Mouse (Mus musculus) retina, embryonic 14.5 days (tissue): Measurements from ENCODE around the gene Ptma.
A peak's percentile ranks its signal among the peaks of the same experiment; 100 is the strongest.
"Not testable (repeated sequence)": the region's sequence is repeated elsewhere in the genome, so short reads cannot be mapped to it uniquely, and the experiment has no call there.

Source experiments
- DNase-seq: peaks from one replicate; pipeline ENCODE4 v3.0.0-alpha.2; 2015; ENCODE audit warnings: low spot score

The Ptma gene

DNA sequence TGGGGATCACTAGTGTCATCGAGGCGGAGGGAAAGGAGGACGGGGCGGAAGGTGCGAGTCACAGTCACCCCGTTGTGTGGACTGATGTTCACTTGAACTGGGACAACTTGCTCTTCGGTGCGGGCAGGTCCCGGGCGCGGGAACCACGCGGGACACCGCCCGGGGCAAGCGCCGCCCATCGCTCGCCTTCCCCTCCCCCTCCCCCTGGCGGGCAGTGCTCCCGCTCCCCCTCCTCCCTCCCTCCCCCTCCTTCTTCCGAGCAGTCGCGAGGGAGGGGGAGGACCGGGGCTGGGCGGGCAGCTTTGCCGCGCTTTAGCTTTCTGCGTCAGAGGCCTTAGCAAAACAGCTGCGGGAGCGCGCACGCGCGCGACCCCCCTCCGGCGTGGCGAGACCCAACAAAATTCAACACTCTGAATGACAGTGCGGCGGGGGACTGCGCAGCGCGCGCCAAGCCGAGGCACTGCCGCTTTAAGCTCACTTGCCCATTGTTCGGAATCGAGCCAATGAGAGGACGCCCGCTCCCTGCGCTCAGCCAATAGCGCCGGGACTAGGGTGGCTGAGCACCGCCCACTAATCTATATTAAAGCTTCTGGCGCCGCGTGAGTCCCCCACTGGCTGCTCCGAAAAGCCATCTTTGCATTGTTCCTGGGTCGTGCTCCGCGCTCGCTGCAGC is at the start of gene Ptma:
TSS of gene Ptma (plus strand) at position 611 of the 673 bp plus-strand sequence.
- peak; percentile 100 for DNase-seq

DNA sequence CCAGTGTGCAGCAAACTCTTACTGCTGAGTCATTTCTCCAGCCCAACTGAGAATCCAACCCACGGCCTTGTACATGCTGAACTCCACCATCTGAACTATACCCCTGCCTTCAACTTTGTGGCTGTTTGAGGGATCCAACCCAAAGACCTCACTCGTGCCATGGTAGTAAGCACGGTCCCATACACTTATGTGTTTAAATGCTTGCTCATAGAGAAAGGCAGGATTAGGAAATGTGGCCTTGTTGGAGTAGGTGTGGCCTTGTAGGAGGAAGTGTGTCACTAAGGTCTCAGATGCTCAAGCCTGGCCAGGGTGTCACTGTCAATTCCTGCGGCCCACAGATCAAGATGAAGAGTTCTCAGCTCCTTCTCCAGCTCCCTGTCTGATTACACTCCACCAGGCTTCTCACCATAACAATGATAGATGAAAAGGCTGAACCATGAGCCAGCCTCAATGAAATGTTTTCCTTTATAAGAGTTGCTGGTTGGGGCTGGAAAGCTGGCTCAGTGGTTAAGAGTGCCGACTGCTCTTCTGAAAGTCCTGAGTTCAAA is 48.7 kb upstream of the Ptma start:
- no peak for DNase-seq

DNA sequence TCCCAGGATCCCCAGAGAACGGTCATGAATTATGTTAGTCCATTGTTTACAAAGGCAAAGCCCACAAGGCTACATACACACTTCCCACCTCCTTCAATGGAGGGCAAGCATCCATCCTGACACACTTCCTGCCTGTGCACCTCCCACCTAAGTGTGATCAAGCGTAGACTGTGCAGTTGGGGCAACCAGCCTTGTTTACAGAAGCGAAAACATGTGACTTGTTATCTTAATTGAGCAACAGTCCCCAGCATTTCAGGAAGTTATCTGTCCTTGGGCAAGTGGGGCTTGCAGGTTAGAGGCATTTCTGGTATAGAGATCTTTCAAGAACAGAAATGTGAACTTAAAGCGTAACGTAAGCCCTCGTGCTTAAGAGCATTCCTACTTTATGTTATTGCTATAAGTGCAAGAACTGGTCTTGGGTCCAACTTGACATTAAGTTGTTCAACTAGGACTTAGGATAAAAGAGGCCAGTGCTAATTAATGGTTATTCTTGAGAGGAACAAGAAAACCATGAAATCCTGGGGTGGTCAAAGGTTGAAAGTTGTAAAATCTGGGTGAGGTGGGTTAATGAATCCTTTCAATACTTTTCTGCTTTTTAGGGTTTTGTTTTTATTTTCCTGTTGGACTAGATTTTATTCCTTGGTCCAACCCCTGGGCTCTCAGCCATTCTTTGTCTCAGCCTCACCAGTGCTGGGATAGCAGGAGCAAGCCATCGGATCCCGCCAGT is 47.3 kb upstream of the Ptma start:
- DNase-seq: no peak

DNA sequence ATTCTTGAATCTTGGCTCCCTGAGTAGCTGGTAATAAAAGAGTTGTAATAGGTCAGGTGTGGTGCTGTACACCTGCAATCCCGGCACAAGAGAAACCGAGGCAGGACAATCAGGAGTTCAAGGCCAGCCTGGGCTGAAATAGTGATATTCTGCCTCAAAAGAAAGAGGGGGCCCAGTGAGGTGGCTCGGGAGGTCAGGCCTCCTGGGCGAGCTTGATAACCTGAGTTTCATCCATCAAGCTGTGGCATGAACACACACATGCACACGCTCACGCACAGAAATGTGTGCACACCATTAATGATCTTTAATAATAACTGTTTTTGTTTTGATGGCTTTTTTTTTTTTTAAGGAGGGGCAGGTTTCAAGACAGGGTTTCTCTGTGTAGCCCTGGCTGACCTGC is 46.2 kb upstream of the Ptma start:
- no peak for DNase-seq

DNA sequence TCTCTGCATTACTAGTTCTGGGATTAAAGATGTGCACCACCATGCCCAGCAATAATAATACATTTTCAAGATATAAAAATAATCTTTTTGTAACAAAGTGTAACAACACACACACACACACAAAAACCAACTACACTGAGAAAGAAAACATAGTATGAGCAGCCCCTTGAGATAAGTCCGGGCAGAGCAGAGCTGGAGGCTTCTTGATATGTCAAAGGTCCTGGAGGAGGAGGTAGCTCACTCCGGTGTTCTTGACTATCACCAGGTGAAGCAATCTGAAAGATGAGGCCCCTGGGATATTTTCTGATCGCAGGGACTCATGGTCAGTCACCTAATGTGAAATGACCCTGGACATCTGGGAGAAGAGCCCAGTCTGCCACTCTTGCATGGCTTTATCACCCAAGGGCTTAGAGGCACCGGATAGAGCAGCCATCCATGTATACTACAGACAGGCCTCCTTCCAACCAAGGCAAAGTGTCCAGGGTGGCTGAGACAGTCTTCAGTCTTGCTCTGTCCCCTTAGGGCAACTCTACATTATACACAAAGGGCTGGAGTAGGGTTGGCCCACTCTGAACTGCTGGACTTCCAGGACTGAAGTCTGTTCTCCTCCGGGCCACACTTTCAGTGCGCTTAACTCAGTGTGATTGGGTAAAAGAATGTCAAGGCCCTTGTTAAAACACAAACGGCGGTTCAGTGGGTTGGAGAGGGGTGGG is 45.6 kb upstream of the Ptma start:
- no peak for DNase-seq

DNA sequence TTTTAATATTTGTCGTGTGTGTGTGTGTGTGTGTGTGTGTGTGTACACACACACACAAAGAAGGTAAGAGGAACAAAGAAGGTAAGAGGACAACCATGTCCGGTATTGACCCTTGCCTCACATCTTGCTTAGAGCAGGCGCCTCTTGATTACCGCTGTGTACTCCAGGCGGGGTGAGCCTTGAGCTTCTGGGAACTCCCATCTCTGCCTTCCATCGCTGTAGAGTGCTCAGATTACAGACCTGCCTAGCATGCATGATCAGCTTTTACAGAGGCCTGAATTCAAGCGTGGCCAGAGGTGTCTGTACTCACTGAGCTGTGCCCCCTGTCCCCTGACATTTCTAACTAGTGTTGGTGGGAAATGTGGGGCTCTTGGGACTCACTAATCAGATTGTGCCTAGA is 45.1 kb upstream of the Ptma start:
- no peak for DNase-seq

DNA sequence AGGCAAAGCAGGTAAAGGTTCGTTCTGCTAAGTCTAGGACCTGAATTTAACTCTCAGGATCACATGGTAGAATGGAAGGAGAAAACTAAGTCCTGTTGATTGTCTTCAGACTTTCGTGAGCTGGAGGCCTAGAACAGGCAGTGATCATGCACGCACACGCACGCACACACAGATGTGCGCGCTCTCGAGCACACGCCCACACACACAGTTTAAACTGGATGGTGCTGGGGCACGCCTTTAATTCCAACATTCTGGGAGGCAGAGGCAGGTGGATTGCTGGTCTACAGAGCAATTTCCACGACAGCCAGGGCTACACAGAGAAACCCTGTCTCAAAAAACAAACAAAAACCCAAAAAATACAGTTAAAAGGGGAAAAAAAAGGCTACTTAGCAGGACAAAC is 44.2 kb upstream of the Ptma start:
- DNase-seq: no peak

DNA sequence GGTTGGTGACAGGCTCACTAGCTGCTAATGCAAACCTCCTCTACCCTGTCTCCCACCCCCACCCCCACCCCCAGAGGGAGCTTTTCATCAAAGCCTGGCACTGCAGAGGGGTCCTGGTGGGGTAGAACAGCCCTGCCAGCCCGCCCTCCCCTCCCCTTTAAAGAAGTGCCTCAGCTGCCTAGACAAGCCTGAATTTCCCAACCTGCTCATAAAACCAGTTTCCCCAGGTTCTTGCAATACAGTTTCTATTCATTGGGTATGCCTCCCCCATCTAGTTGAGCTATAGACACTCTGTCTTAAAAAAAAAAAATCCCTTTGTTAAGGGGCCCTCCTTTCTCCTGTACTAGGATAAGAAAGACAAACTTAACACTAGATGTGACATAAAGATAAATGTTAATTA is 43.8 kb upstream of the Ptma start:
- DNase-seq: no peak

DNA sequence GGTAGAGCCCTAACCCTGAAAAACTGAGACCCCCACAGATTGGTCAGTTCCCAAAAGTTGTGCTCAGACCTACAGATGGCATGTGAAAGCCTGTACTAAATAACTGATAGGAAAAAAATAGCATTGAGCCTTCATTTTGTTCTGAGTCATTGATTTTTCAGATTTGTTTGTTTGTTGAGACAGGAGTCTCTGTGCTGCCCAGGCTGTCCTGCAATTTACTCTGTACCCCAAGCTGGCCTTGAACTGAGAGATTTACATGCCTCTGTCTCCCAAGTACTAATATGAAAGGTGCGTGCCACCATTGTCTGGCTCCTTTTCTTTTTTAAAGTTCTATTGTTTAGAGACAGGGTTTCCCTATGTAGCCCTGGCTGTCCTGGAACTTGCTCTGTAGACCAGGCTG is 41.2 kb upstream of the Ptma start:
- DNase-seq: no peak

DNA sequence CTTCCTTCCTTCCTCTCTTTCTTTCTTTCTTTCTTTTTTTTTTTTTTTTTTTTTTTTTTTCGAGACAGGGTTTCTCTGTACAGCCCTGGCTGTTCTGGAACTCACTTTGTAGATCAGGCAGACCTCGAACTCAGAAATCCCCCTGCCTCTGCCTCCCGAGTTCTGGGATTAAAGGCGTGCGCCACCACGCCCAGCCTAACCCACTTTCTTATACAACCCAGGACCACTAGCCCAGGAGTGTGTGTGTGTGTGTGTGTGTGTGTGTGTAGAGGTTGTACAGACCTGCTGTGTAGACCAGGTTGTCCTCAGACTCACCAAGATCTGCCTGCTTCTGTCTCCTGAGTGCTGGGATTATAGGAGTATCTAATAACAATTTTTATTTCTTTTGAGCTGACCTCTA is 40.7 kb upstream of the Ptma start:
- not testable (repeated sequence) for DNase-seq

DNA sequence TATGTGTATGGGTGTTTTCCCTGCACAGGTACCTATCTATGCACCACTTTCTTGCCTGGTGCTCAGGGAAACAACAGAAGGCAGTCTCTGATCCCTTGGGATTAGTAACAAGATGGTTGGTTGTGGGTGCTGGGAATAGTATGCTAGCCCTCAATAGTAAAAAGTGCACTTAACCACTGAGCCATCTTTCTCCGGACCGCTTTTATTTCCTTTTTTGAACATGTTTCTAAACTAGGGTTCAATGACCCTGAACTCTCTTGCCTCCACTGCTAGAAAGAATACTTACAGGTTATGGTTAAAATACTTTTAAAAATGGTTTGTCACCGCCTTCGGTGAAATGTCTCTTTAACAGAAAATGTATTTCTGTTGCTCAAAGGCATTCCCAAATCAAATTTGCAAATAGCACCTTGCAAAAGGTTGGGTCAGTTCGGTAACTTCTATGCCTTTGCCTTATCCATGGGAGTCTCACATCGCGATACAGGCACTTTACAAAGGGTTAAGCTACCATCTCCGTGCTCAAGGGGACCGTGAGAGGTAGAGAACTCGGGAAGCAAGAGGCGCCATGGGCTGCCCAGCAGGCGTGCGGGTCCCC is 39.7 kb upstream of the Ptma start:
- DNase-seq: no peak

DNA sequence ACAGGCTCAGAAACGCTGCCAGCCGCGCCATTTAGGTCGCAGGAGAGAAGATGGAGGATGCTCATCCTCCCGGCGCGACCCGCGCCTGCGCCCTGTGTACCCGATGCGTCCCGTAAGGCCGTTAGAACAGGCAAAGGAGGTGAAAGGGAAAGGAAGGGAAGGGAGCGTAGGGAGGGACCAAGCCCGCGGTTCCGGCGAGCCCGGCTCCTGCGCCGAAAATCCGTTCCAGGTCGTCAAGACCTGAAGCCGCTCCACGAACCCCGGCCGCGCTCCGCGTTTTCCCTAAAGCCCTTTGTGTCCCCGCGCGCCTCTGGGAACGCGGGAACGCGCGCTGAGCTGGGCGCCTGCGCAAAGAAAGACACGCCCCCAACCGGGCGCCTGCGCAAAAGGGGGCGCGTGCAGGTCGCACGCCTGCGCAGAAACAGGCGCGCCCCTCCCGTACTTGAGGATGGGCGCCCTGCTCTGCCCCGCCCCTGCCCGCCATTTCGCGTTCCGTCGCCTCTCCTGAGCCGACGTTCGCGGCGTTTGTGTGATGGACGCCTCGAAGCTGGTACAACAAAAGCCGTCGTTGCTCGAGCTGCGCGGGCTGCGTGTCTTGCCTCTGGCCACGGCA is 39.1 kb upstream of the Ptma start:
- DNase-seq: peak; percentile 100

DNA sequence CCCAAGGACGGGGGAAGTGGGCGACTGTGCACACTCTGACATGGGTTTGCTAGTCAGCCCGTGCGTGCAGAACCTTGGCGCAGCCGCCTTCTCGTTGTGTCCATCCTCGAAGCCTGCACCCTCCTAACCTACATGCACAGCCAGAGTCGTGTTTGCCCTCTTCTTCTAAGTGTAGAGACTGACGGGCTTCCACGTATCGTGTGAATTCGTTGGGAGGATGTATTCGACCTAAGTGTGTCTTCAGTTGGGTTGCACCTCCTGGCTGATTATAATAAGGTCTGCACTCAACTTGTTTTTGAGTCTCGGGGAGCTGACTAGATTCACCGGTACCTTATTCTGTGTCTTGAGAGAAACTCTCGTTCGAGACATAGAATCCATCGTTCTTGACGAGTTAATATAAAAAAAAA is 38.6 kb upstream of the Ptma start:
- DNase-seq: no peak

DNA sequence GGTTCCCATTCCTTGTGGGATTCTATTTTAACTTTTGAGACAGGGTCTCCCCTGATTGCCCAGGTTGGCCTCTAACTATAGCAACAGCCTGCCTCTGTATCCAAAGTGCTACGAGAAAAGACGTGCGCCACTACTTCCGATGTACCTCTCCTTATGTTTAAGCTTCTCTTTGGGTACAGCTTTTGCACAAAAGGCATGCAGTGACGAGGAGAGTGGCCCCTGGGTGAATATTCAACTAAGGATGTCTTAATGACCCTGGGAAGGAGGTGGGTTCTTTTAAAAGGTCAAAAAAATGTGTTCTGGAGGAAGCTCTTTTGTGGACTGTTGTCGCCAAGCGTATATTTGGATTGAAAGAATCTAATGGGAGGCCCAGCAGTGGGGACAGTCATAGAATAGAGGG is 38.2 kb upstream of the Ptma start:
- DNase-seq: no peak

DNA sequence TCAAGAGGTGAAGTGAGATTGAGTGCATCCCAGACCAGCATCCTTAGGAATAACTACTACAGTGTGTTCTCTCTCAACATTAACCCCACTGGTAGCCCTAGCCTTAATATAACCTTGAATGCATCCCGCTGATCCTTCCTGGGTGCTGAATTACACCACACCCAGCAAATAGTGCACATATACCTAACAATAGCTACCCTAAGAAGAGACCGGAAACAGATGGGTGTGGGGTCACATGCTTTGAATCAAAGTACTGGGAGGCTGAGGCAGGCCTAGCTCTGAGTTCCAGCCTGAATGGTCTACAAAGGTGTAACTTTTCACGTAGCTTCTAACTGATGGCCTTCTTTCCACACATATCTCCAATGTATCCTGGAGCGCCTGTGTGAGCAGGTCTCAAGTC is 37.8 kb upstream of the Ptma start:
- no peak for DNase-seq

DNA sequence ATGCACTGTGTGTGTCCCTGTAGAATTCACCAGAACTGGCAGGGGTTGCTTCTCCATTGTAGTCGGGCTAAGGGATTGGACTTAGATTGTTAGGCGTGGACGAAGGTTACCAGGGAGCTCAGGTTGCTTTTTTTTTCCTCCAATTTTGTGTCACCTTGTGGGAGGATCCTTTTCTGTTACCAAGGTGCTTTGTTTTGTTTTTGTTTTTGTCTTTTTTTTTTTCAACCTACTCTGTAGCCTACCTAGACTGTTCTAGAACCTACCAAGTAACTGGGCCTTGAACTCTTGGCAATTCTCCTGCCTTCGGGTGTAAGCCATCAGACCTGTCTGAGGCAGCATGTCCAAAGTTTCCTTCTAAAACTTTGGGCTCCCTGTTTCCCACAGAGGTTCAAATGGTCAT is 36.6 kb upstream of the Ptma start:
- DNase-seq: no peak

DNA sequence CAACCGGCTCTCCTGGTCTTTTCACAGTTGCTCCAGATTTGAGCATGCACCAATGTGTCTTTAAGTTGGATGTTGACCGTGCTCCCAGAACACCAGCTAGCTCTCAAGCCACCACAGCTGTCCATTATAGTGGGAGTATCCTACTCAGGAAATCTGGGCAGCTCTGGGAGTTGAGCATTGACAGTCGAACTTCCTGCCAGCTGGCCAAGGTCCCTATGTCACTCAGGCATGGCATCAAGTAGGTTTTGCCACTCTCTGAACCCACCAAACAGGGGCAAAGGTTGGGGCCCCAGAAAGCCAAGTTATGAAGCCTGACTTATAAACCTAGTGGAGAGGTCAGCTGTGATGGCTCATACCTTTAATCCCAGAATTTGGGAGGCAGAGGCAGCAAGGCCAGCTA is 35.8 kb upstream of the Ptma start:
- no peak for DNase-seq

DNA sequence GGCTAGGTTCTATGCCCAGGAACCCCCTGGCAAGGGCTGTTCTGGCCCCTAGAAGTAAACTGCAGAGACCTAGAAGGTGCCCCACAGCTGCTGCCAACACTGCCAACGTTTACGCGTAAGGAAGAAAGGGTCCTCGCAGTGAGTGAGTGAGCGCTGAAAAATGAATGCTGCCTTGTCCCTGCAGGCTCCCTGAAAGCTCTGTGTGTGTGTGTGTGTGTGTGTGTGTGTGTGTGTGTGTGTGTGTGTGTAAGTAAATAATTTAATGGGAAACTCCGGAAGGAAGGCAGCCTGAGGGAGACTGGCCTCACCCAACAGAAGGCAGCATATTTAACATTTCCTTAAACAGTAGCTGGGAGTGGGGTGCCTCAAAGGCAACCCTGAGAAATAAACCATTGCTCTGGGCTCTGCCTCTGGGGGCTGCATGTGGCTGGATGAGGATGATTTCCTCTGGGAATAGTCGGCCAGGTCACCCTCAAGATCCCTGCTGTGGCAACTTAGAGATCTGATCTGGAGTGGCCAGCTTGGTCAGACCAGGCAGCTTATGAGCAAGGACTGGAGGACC is 34.9 kb upstream of the Ptma start:
- DNase-seq: no peak

DNA sequence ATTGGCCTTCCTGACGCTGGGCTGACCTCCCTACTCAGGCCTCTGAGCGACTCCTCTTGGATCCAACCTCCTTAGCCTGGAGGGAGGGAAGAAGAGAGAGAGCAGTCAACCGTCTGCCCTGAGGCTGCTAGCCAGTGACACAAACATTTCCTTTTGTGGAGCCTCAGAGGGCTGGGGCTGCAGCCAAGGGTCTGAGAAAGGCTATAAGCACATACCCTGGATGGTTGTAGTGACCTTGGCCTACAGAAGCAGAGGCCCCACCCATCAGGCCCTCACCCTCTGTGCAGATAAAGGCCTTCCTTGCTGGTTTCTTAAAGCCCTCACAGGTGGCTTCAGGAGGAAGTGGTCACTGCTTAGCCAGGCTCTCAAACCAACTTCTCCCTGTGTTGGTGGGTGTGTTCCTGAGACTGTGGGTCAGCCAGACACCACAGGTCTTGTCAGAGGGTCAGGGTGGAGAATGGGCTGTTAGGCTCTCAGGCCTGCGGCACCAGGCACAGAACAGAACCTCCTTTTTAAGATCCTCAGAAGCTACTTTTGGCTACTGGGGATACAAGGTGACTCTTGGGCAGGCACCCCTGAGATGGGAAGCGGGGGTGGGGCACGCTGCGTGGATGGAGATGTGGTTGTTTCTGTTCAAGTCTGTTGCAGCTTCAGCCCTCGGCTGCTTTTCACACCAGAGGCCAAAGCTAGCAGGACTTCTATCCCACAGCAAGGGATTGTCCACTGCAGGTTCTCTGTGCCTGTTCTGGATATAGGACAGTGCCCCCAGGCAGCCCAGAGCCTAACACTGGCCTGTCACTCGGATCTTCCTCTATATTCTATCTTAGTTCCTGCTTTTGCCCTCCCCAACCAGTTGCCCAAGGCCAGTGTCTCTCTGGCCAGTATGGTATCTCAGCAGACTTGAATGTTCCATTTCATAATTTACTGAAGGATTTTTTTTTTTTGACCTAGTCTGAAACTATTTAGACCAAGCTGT is 34.1 kb upstream of the Ptma start:
- DNase-seq: no peak

DNA sequence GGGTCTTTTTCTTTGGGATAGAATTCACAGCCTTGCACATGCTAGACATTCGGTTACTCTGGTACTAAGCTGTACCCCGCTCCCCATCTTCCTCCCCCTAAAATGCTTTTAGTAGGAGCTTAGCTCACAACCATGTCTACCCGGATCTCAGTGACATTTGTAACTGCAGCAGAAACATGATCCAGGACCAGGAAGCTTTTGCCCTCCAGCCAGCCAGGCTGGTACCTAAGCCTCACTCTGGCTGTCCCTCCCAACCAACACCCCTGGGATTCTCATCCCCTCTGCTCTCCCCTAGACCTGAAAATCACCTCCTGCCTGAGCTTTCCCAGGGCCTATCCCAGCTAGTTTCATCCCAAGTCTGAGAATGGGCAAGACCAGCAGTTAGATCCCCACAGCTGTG is 32.7 kb upstream of the Ptma start:
- no peak for DNase-seq

DNA sequence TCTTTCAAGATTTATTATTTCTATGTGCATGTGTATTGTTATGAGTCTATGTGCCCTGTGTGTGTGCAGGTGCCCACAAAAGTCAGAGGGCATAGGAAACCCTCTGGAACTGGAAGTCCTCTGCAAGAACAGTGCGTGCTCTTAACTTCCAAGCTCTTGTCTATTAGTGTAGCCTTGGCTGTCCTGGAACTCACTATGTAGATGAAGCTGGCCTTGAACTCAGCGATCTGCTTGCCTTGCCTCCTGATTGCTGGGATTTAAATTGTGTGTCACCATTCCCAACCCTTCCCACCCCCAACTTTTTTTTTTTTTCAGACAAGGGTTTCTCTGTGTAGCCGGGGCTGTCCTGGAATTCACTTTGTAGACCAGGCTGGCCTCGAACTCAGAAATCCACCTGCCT is 30.2 kb upstream of the Ptma start:
- DNase-seq: no peak
